Mouse (Mus musculus) hindbrain, embryonic 14.5 days (tissue): ENCODE results near the gene H2-Ab1. TPM values are rescaled to one million over a fixed set of nuclear protein-coding genes. Genes with fewer than 3 reads are reported as not detected.

Source experiments
- ATAC-seq: fragments of 200-750 bp; cut with Nextera tagmentation; 2 replicates; pipeline ENCODE4 v1.8.0; 2017; ENCODE audit warnings: moderate number of reproducible peaks, mild to moderate bottlenecking, moderate TSS enrichment, moderate library complexity; ENCODE audit not compliant: low FRiP score
- DNase-seq: peaks from one replicate; pipeline ENCODE4 v3.0.0-alpha.2; 2015; ENCODE audit warnings: low spot score
- H3K27ac ChIP-seq: fragments of 300-500 bp; sonication (generic); 2 replicates; pipeline ENCODE4 v1.5.1; 2014; ENCODE audit warnings: mild to moderate bottlenecking, moderate library complexity
- H3K27me3 ChIP-seq: fragments of 300-500 bp; sonication (generic); 2 replicates; pipeline ENCODE4 v1.6.1; 2014; ENCODE audit warnings: mild to moderate bottlenecking, low read length, mixed read lengths; ENCODE audit not compliant: control insufficient read depth, insufficient read depth
- H3K36me3 ChIP-seq: fragments of 300-500 bp; sonication (generic); replicated peaks from 2 replicates; pipeline ENCODE4 v1.6.1; 2014; ENCODE audit not compliant: control insufficient read depth, insufficient read depth
- H3K4me1 ChIP-seq: fragments of 300-500 bp; sonication (generic); replicated peaks from 2 replicates; pipeline ENCODE4 v1.6.1; 2014; ENCODE audit warnings: antibody characterized with exemption, low read length, mixed read lengths; ENCODE audit not compliant: control insufficient read depth, insufficient read depth
- H3K4me2 ChIP-seq: fragments of 300-500 bp; sonication (generic); replicated peaks from 2 replicates; pipeline ENCODE4 v1.6.1; 2014; ENCODE audit warnings: mild to moderate bottlenecking, moderate library complexity
- H3K4me3 ChIP-seq: fragments of 300-500 bp; sonication (generic); replicated peaks from 2 replicates; pipeline ENCODE4 v1.5.1; 2014; ENCODE audit warnings: mild to moderate bottlenecking, low read length
- H3K9ac ChIP-seq: fragments of 300-500 bp; sonication (generic); 2 replicates; pipeline ENCODE4 v1.6.1; 2014
- H3K9me3 ChIP-seq: fragments of 300-500 bp; sonication (generic); 2 replicates; pipeline ENCODE4 v1.6.1; 2016; ENCODE audit warnings: low read length; ENCODE audit not compliant: control insufficient read depth
- WGBS: fragments of 180-500 bp; shearing (Covaris S2); extraction: QIAGEN DNeasy Blood & Tissue Kit; methylation state at CpG from one replicate; pipeline ENCODE4 v1.1.7; 2014; 5-methylcytosine and 5-hydroxymethylcytosine counted together
- polyA plus RNA-seq: library from polyadenylated mRNA; unstranded; fragments of >200 nt; fragmentation: Nextera tagmentation; extraction: Ambion mirVana; gene quantifications from 2 replicates; pipeline ENCODE4 v1.2.1, GENCODE M21; 2014

H2-Ab1 gene
- polyA plus RNA-seq, 1 experiment from 2014 or later, result 1.8 TPM

- H3K4me1 ChIP-seq, result peaks cover 19% of the 10 kb centered on the region
- H3K4me3 ChIP-seq, result no peak overlapping the region
- no peak for DNase-seq
- H3K4me2 ChIP-seq, result no peak overlapping the region
- ATAC-seq, result no peak
- H3K36me3 ChIP-seq, result no peaks in the 10 kb centered on the region
- no peak overlapping the region for H3K27ac ChIP-seq
- no peaks in the 10 kb centered on the region for H3K9me3 ChIP-seq
- no peak overlapping the region for H3K9ac ChIP-seq
- 93% methylated on average over 2 of the region's 2 CpGs for WGBS
- H3K27me3 ChIP-seq, result peaks cover 22% of the 10 kb centered on the region
Observed at GRCm38 (mm10) chr17:34268262-34268661, 10.8 kb downstream of the H2-Ab1 start.

GRCm38 (mm10) chr17:34268748-34269147 lies 11.3 kb downstream of the H2-Ab1 start:
- Histone ChIP-seq H3K9me3 (no peaks in the 10 kb centered on the region), H3K27me3 (peaks cover 17% of the 10 kb centered on the region), H3K4me2 (no peak overlapping the region), H3K27ac (no peak overlapping the region), H3K9ac (no peak overlapping the region), H3K4me3 (no peak overlapping the region), H3K4me1 (peaks cover 14% of the 10 kb centered on the region), H3K36me3 (no peaks in the 10 kb centered on the region)
- DNase-seq (no peak), ATAC-seq (no peak)
- WGBS, result 96% methylated on average over 2 of the region's 2 CpGs

- WGBS, result 77% methylated on average over 4 of the region's 4 CpGs
- no peak overlapping the region for H3K4me2 ChIP-seq
- ATAC-seq (no peak), DNase-seq (no peak)
- H3K27me3 ChIP-seq, result peaks cover 7% of the 10 kb centered on the region
- peaks cover 4% of the 10 kb centered on the region for H3K4me1 ChIP-seq
- H3K36me3 ChIP-seq, result no peaks in the 10 kb centered on the region
- no peak overlapping the region for H3K27ac ChIP-seq
- H3K4me3 ChIP-seq, result no peak overlapping the region
- H3K9me3 ChIP-seq, result no peaks in the 10 kb centered on the region
- no peak overlapping the region for H3K9ac ChIP-seq
Observed at GRCm38 (mm10) chr17:34269817-34270216, 12.3 kb downstream of the H2-Ab1 start.

GRCm38 (mm10) chr17:34270230-34270629 lies 12.7 kb downstream of the H2-Ab1 start:
- H3K27me3 ChIP-seq, result peaks cover 3% of the 10 kb centered on the region
- WGBS, result 88% methylated on average over 2 of the region's 2 CpGs
- H3K27ac ChIP-seq, result no peak overlapping the region
- no peaks in the 10 kb centered on the region for H3K4me1 ChIP-seq
- ATAC-seq (no peak), DNase-seq (no peak)
- H3K9me3 ChIP-seq, result no peaks in the 10 kb centered on the region
- no peak overlapping the region for H3K9ac ChIP-seq
- no peak overlapping the region for H3K4me3 ChIP-seq
- H3K4me2 ChIP-seq, result no peak overlapping the region
- no peaks in the 10 kb centered on the region for H3K36me3 ChIP-seq

- H3K9me3 ChIP-seq, result 0 out of 2 replicates have a peak, but pooled peaks cover 3% of the 10 kb centered on the region
- H3K4me2 ChIP-seq, result no peak overlapping the region
- ATAC-seq (no peak), DNase-seq (no peak)
- H3K27ac ChIP-seq, result no peak overlapping the region
- no peaks in the 10 kb centered on the region for H3K36me3 ChIP-seq
- H3K4me1 ChIP-seq, result no peaks in the 10 kb centered on the region
- 82% methylated on average over 2 of the region's 2 CpGs for WGBS
- H3K27me3 ChIP-seq, result no peaks in the 10 kb centered on the region
- no peak overlapping the region for H3K9ac ChIP-seq
- H3K4me3 ChIP-seq, result no peak overlapping the region
Observed at GRCm38 (mm10) chr17:34270940-34271339, 13.5 kb downstream of the H2-Ab1 start.

GRCm38 (mm10) chr17:34272102-34272501 lies 14.6 kb downstream of the H2-Ab1 start:
- Histone ChIP-seq H3K4me2 (no peak overlapping the region), H3K9ac (no peak overlapping the region), H3K9me3 (0 out of 2 replicates have a peak, but pooled peaks cover 7% of the 10 kb centered on the region), H3K36me3 (no peaks in the 10 kb centered on the region), H3K27me3 (no peaks in the 10 kb centered on the region), H3K4me1 (no peaks in the 10 kb centered on the region), H3K27ac (no peak overlapping the region), H3K4me3 (no peak overlapping the region)
- WGBS, result 89% methylated on average over 1 of the region's 1 CpGs
- no peak for DNase-seq
- no peak for ATAC-seq

GRCm38 (mm10) chr17:34280499-34281038 lies 23.1 kb downstream of the H2-Ab1 start:
- Histone ChIP-seq H3K9ac (no peak overlapping the region), H3K4me1 (no peaks in the 10 kb centered on the region), H3K36me3 (no peaks in the 10 kb centered on the region), H3K9me3 (0 out of 2 replicates have a peak, but pooled peaks cover 7% of the 10 kb centered on the region), H3K4me3 (no peak overlapping the region), H3K27me3 (no peaks in the 10 kb centered on the region), H3K27ac (no peak overlapping the region), H3K4me2 (no peak overlapping the region)
- no peak for DNase-seq
- ATAC-seq, result no peak
- 76% methylated on average over 1 of the region's 1 CpGs for WGBS

GRCm38 (mm10) chr17:34281836-34282235 lies 24.3 kb downstream of the H2-Ab1 start:
- Histone ChIP-seq H3K4me3 (no peak overlapping the region), H3K4me2 (no peak overlapping the region), H3K27me3 (no peaks in the 10 kb centered on the region), H3K27ac (no peak overlapping the region), H3K9me3 (no peaks in the 10 kb centered on the region), H3K36me3 (no peaks in the 10 kb centered on the region), H3K4me1 (no peaks in the 10 kb centered on the region), H3K9ac (no peak overlapping the region)
- WGBS, result 67% methylated on average over 1 of the region's 1 CpGs
- no peak for ATAC-seq
- no peak for DNase-seq

- Histone ChIP-seq H3K27ac (no peak overlapping the region), H3K36me3 (no peaks in the 10 kb centered on the region), H3K4me1 (no peaks in the 10 kb centered on the region), H3K9me3 (no peaks in the 10 kb centered on the region), H3K4me3 (no peak overlapping the region), H3K27me3 (no peaks in the 10 kb centered on the region), H3K4me2 (no peak overlapping the region), H3K9ac (no peak overlapping the region)
- no peak for ATAC-seq
- DNase-seq, result no peak
- WGBS, result 73% methylated on average over 4 of the region's 4 CpGs
Observed at GRCm38 (mm10) chr17:34285371-34285770, 27.9 kb downstream of the H2-Ab1 start.

- H3K9ac ChIP-seq, result no peak overlapping the region
- ATAC-seq, result no peak
- no peaks in the 10 kb centered on the region for H3K27me3 ChIP-seq
- WGBS, result 42% methylated on average over 4 of the region's 4 CpGs
- no peak for DNase-seq
- H3K9me3 ChIP-seq, result no peaks in the 10 kb centered on the region
- no peaks in the 10 kb centered on the region for H3K4me1 ChIP-seq
- H3K36me3 ChIP-seq, result no peaks in the 10 kb centered on the region
- H3K27ac ChIP-seq, result no peak overlapping the region
- H3K4me3 ChIP-seq, result no peak overlapping the region
- H3K4me2 ChIP-seq, result no peak overlapping the region
Observed at GRCm38 (mm10) chr17:34285848-34286247, 28.4 kb downstream of the H2-Ab1 start.
